Mouse (Mus musculus) stomach, embryonic 16.5 days (tissue): ENCODE data around the gene Ppp4r4. TPM values are rescaled to one million over a fixed set of nuclear protein-coding genes. Genes with fewer than 3 reads are reported as not detected.

Source experiments
- ATAC-seq: fragments of 200-750 bp; cut with Nextera tagmentation; 2 replicates; pipeline ENCODE4 v1.8.0; 2017; ENCODE audit warnings: moderate number of reproducible peaks, moderate TSS enrichment; ENCODE audit not compliant: insufficient read depth, low FRiP score
- H3K27ac ChIP-seq: fragments of 300-500 bp; sonication (generic); 2 replicates; pipeline ENCODE4 v1.5.1; 2014; ENCODE audit warnings: low read length
- H3K27me3 ChIP-seq: fragments of 300-500 bp; sonication (generic); 2 replicates; pipeline ENCODE4 v1.6.1; 2014; ENCODE audit warnings: low read length, control low read depth, mixed read lengths; ENCODE audit not compliant: control insufficient read depth, insufficient read depth
- H3K36me3 ChIP-seq: fragments of 300-500 bp; sonication (generic); 2 replicates; pipeline ENCODE4 v1.6.1; 2014; ENCODE audit warnings: low read length; ENCODE audit not compliant: control insufficient read depth, insufficient read depth
- H3K4me1 ChIP-seq: fragments of 300-500 bp; sonication (generic); 2 replicates; pipeline ENCODE4 v1.6.1; 2014; ENCODE audit warnings: low read length, control low read depth, mixed read lengths; ENCODE audit not compliant: control insufficient read depth, insufficient read depth
- H3K4me2 ChIP-seq: fragments of 300-500 bp; sonication (generic); 2 replicates; pipeline ENCODE4 v1.6.1; 2014; ENCODE audit warnings: low read depth, low read length, mixed read lengths
- H3K4me3 ChIP-seq: fragments of 300-500 bp; sonication (generic); replicated peaks from 2 replicates; pipeline ENCODE4 v1.5.1; 2014; ENCODE audit warnings: mild to moderate bottlenecking, low read length
- H3K9ac ChIP-seq: fragments of 300-500 bp; sonication (generic); 2 replicates; pipeline ENCODE4 v1.6.1; 2014; ENCODE audit warnings: low read length
- H3K9me3 ChIP-seq: fragments of 300-500 bp; sonication (generic); replicated peaks from 2 replicates; pipeline ENCODE4 v1.6.1; 2016; ENCODE audit warnings: low read length, control low read depth; ENCODE audit not compliant: control insufficient read depth
- WGBS: fragments of 180-500 bp; shearing (Covaris S2); extraction: QIAGEN DNeasy Blood & Tissue Kit; methylation state at CpG from one replicate; pipeline ENCODE4 v1.1.7; 2014; 5-methylcytosine and 5-hydroxymethylcytosine counted together
- polyA plus RNA-seq: library from polyadenylated mRNA; unstranded; fragments of >200 nt; fragmentation: Nextera tagmentation; extraction: Ambion mirVana; gene quantifications from 2 replicates; pipeline ENCODE4 v1.2.1, GENCODE M21; 2015

Ppp4r4 gene
- polyA plus RNA-seq, 1 experiment from 2014 or later = 1.1 TPM

DNA sequence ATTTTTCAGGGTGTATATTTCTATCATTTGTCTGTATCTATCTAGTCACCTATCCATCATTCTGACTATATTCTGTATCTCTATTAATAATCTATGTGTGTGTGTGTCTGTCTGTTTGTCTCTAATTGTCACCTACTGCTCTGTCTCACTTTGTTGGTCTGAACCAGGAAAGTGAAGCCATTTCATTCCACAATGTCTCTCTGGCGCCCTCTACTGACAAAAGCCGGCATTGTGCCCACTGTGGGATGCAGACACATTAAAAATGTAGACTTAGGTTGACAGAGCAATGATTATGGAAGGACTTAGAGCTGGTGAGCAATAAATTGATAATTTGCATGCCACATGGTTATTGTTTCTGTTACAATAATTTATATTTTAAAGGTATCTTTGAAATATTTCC is 111.3 kb downstream of the Ppp4r4 start:
- Histone ChIP-seq H3K4me3 (no peak overlapping the region), H3K9me3 (no peaks in the 10 kb centered on the region), H3K27me3 (no peaks in the 10 kb centered on the region), H3K27ac (no peak overlapping the region), H3K36me3 (no peaks in the 10 kb centered on the region), H3K4me1 (no peaks in the 10 kb centered on the region), H3K9ac (no peak overlapping the region), H3K4me2 (no peak overlapping the region)
- no peak for ATAC-seq
- WGBS = 0% methylated on average over 2 of the region's 2 CpGs

DNA sequence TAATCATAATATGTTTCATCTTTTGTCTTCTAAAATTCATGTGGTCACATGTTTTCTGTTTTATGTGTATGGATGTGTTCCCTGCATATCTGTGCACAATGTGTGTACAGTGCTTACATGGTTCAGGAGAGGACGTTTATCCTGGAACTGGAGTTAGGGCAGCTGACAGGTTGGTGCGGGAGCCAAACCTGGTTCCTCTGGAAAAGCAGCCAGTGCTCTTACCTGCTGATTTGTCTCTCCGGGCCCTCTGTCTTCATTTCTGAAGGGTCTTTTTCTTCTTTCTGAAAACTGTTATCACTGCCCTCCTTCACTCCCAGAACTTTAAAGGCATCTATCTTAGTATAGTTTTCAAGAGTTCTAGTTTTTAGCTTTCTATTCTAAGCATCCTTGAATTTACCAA is 111.7 kb downstream of the Ppp4r4 start:
- Histone ChIP-seq H3K9me3 (no peaks in the 10 kb centered on the region), H3K4me2 (no peak overlapping the region), H3K4me3 (no peak overlapping the region), H3K27ac (no peak overlapping the region), H3K27me3 (no peaks in the 10 kb centered on the region), H3K36me3 (no peaks in the 10 kb centered on the region), H3K9ac (no peak overlapping the region), H3K4me1 (no peaks in the 10 kb centered on the region)
- no peak for ATAC-seq
- 86% methylated on average over 3 of the region's 3 CpGs for WGBS

DNA sequence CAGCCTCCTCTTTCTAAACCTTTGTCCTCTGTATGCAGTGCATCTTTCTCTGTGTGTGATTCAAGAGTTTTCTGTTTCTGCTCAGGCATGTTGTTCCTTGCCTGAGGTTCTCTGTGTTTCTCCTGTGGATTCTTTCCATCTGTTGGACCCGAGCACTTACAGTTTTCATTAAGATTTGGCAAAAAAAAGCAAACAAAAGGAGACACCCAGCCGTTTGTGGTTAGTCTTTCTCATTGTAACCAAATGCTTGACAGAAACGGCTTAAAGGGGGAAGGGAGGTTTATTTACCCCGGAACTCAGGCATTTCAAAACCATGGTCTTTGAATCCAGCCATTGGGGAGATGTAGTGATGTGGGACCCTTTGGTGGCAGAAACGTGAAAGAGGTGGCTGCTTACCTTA is 112.5 kb downstream of the Ppp4r4 start:
- no peaks in the 10 kb centered on the region for H3K36me3 ChIP-seq

DNA sequence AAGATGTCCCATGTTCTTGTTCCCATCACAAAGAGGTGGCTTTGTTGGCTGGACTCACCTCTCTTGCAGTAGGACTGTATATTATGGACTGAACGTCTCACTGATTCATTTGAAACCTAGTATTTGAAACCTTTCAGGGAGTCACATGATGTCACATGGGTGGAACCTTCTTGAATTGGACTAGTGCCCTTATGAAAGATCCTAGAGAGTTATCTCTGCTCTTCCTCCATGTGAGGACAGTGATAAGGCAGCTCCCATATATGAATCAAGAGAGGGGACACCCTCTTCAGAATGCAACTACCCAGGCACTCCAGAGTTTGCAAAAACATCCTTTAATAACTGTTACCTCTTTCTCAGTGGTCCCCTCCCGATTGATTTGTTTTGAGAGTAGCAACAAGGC is 114.2 kb downstream of the Ppp4r4 start:
- H3K36me3 ChIP-seq = no peaks in the 10 kb centered on the region
- no peaks in the 10 kb centered on the region for H3K4me1 ChIP-seq
- no peak overlapping the region for H3K4me3 ChIP-seq
- H3K9ac ChIP-seq = no peak overlapping the region
- 79% methylated on average over 2 of the region's 2 CpGs for WGBS
- no peak for ATAC-seq
- no peaks in the 10 kb centered on the region for H3K27me3 ChIP-seq
- H3K4me2 ChIP-seq = no peak overlapping the region
- H3K9me3 ChIP-seq = no peaks in the 10 kb centered on the region
- no peak overlapping the region for H3K27ac ChIP-seq

More for the DNA sequence above, 112.5 kb downstream of the Ppp4r4 start:
- H3K4me3 ChIP-seq = no peak overlapping the region
- no peaks in the 10 kb centered on the region for H3K27me3 ChIP-seq
- H3K9me3 ChIP-seq = no peaks in the 10 kb centered on the region
- no peaks in the 10 kb centered on the region for H3K4me1 ChIP-seq
- no peak overlapping the region for H3K9ac ChIP-seq
- no peak for ATAC-seq
- no peak overlapping the region for H3K4me2 ChIP-seq
- H3K27ac ChIP-seq = no peak overlapping the region
- WGBS = 21% methylated on average over 5 of the region's 5 CpGs

DNA sequence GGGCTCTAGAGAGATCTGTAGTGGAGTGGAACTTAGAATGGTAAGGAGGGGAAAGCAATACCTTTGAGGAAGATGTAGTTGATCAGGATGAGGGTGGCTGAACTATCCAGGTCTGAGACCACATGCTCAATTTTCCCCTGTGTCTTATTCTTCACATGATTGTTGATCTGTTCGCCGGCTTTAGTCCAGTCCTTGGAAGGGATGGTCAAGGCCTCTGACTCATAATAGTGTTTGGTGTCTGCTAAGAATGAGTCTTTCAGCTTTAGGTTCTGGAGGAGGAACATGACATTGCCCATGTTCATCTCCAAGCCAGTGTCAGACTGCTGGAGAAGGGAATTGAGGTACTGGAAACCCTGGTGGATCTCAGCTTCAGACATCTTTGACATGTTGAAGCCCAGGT is 121.8 kb downstream of the Ppp4r4 start:
- no peak overlapping the region for H3K9ac ChIP-seq
- H3K9me3 ChIP-seq = no peaks in the 10 kb centered on the region
- no peaks in the 10 kb centered on the region for H3K36me3 ChIP-seq
- no peak overlapping the region for H3K27ac ChIP-seq
- no peaks in the 10 kb centered on the region for H3K27me3 ChIP-seq
- no peak for ATAC-seq
- 95% methylated on average over 2 of the region's 2 CpGs for WGBS
- no peak overlapping the region for H3K4me3 ChIP-seq
- no peak overlapping the region for H3K4me2 ChIP-seq
- no peaks in the 10 kb centered on the region for H3K4me1 ChIP-seq

DNA sequence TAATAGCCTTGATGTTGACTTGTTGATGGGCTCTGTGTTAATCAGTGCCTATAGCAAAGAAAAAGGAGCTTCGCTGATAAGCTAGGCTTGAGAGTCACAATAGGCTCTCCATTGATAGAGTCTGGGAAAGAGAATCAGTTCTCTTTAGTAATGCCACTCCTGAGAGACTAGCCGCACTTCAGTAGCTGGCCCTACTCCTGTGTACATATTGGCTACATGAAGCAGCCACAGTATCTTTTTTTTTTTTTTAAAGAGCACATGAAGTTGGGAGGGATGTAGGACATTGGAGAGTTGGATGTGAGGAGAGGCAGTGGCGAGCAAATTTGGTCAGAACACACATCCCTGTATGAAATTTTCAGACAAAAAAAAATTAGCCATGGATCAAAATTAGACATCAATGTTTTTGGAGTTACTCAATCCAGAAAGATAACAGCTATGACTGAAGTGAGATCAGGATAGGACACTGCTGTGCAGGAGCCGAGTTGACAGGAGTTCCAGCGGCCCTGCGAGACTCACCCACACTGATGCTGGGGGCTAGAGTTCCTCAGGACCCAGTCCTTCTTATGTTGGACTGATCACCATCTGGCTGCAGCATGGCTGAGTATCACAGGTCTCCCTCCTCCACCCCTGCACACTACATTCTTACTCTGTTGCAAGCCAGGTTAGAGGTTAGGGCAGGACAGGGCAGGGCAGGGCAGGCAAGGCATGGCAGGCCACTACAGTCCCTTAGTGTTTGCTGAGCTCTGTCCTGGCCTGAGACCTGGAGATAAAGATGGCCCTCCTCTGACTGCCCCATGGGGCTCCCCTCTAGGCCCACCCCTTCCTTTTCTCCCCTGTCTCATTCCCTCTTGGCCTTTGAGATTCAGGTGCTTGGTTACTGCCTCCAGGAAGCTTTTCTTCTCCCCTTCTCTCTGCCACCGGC is 123.3 kb downstream of the Ppp4r4 start:
- 77% methylated on average over 7 of the region's 7 CpGs for WGBS
- Histone ChIP-seq H3K4me1 (no peaks in the 10 kb centered on the region), H3K36me3 (no peaks in the 10 kb centered on the region), H3K4me3 (no peak overlapping the region), H3K27ac (no peak overlapping the region), H3K9me3 (no peaks in the 10 kb centered on the region), H3K27me3 (no peaks in the 10 kb centered on the region), H3K4me2 (no peak overlapping the region), H3K9ac (no peak overlapping the region)
- ATAC-seq = no peak

DNA sequence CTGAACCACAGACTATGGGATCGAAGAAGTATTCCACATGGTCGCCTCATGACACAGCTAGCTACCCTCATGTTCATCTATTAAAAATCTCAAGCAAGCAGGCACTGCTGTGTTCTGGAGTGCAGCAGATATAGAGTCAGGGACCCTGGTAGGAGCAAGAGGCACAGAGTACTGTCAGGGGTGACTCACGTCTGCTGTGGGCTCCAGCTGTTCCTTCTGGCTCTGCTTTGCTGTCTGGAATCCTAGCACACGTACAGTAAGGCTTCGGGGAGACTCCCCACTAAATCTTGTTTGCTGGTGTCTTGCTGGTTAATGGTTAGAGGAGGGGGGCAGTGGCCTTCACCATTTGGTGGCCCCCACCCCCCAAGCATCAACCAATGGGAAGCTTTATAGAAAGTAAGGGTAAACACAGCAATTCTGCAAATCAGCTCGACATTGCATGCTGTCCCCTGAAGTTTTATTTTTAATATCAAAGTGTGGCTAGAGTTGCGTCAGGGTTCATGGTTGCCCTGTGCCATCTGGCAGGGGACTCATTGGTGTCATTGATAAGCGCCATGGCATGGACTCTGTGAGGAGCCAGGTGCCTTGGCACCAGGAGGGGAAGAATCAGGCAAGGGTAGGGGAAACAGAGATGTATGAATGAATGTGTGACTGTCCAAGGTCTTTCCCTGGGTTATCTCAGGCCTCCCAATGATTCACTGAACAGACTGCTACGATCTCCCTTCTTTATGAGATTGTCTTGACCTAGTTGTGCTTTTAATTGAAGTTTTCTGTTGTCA is 125.0 kb downstream of the Ppp4r4 start, which contains the start of gene Serpina6:
Gene Serpina6 (minus strand): TSS at position 365 of the 779 bp plus-strand sequence.
- H3K36me3 ChIP-seq = no peaks in the 10 kb centered on the region
- H3K27me3 ChIP-seq = no peaks in the 10 kb centered on the region
- WGBS = 65% methylated on average over 9 of the region's 9 CpGs
- no peak within 1 kb of the TSS for H3K27ac ChIP-seq
- no peak within 1 kb of the TSS for H3K9ac ChIP-seq
- H3K4me3 ChIP-seq = no peak within 1 kb of the TSS
- no peaks in the 10 kb centered on the region for H3K4me1 ChIP-seq
- H3K4me2 ChIP-seq = no peak within 1 kb of the TSS
- H3K9me3 ChIP-seq = no peaks in the 10 kb centered on the region
- ATAC-seq = no peak

DNA sequence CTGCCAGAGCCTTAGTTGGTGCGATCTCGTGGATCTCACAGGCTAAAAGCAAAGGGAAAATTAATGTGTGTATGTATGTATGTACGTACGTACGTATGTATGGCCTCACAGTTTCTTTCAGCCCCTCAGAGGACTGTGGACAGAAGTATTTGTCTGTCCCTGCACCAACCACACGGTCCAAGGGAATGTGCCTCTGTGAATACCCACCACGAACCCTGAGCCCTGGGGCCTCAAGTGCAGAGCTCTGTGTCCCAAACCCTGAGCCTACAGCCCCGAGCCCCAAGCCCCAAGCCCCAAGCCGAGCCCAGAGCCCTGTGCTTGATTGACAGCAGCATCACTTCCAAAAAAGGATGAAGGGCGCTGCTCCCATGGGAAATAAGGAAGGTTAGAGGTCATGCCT is 125.9 kb downstream of the Ppp4r4 start:
- no peaks in the 10 kb centered on the region for H3K9me3 ChIP-seq
- WGBS = 82% methylated on average over 10 of the region's 10 CpGs
- H3K9ac ChIP-seq = no peak overlapping the region
- no peaks in the 10 kb centered on the region for H3K4me1 ChIP-seq
- no peaks in the 10 kb centered on the region for H3K36me3 ChIP-seq
- no peak overlapping the region for H3K4me3 ChIP-seq
- H3K27ac ChIP-seq = no peak overlapping the region
- no peak for ATAC-seq
- no peak overlapping the region for H3K4me2 ChIP-seq
- no peaks in the 10 kb centered on the region for H3K27me3 ChIP-seq

DNA sequence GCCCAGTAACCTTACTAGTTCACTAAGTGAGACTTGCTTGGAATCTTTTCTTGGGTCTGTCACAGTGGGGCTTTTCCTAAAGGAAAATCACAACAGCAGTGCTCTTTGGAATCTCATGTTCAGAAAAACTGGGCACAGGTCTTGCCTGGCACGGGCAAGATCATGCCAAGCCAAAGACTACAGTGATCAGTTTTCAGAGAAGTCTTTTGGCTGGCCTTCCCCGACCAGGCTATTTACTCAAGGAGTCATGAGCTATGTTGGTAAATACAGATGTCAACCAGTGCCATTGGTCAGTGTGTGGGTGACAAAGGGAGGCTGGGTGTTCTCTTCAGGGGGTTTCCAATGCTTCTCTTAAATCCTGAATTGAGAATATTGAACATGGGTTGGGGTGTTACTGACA is 127.1 kb downstream of the Ppp4r4 start:
- Histone ChIP-seq H3K4me1 (no peaks in the 10 kb centered on the region), H3K4me2 (no peak overlapping the region), H3K36me3 (no peaks in the 10 kb centered on the region), H3K4me3 (no peak overlapping the region), H3K9me3 (no peaks in the 10 kb centered on the region), H3K27ac (no peak overlapping the region), H3K27me3 (no peaks in the 10 kb centered on the region), H3K9ac (no peak overlapping the region)
- 76% methylated on average over 2 of the region's 2 CpGs for WGBS
- ATAC-seq = no peak
